Mouse (Mus musculus): ENCODE results near the gene Pax9. TPM values are rescaled to one million over a fixed set of nuclear protein-coding genes. Genes with fewer than 3 reads are reported as not detected.

Pax9 gene
- total RNA-seq, 2 experiments from 2014 or later = 0.16 to 0.22 TPM

- intact Hi-C loops (cut with DNase I) = no loop called here
- no peak for DNase-seq (ENCODE audit: low spot score)
These were observed 4.8 kb downstream of the Pax9 start for GRCm38 (mm10) chr12:56696174-56697010.

- no peak for DNase-seq (ENCODE audit: low spot score)
- intact Hi-C loops (cut with DNase I) = no loop called here
These were observed 5.6 kb downstream of the Pax9 start for GRCm38 (mm10) chr12:56697011-56697740.

- intact Hi-C loops (cut with DNase I) = no loop called here
- no peak for DNase-seq (ENCODE audit: low spot score)
These were observed 6.2 kb downstream of the Pax9 start for GRCm38 (mm10) chr12:56697785-56698184.

GRCm38 (mm10) chr12:56698191-56698980, 6.8 kb downstream of the Pax9 start:
- intact Hi-C loops (cut with DNase I) = no loop called here
- DNase-seq (ENCODE audit: low spot score) = no peak

- DNase-seq (ENCODE audit: low spot score) = no peak
- intact Hi-C loops (cut with DNase I) = no loop called here
These were observed 7.8 kb downstream of the Pax9 start for GRCm38 (mm10) chr12:56699351-56699750.

GRCm38 (mm10) chr12:56699915-56700900, 8.6 kb downstream of the Pax9 start:
- intact Hi-C loops (cut with DNase I) = no loop called here
- DNase-seq (ENCODE audit: low spot score) = no peak

- intact Hi-C loops (cut with DNase I) = no loop called here
- no peak for DNase-seq (ENCODE audit: low spot score)
These were observed 9.4 kb downstream of the Pax9 start for GRCm38 (mm10) chr12:56701004-56701403.

GRCm38 (mm10) chr12:56717971-56718706, 26.6 kb downstream of the Pax9 start:
- intact Hi-C loops (cut with DNase I) = no loop called here
- DNase-seq (ENCODE audit: low spot score) = no peak

GRCm38 (mm10) chr12:56718707-56719051, 27.1 kb downstream of the Pax9 start:
- no peak for DNase-seq (ENCODE audit: low spot score)
- intact Hi-C loops (cut with DNase I) = no loop called here

GRCm38 (mm10) chr12:56727631-56728030, 36.1 kb downstream of the Pax9 start:
- no peak for DNase-seq (ENCODE audit: low spot score)
- intact Hi-C loops (cut with DNase I) = no loop called here

- intact Hi-C loops (cut with DNase I) = no loop called here
- DNase-seq (ENCODE audit: low spot score) = no peak
These were observed 45.5 kb downstream of the Pax9 start for GRCm38 (mm10) chr12:56737104-56737503.

Other genes with a start within 250 kb of the Pax9 start
- gene Nkx2-1, start 154.9 kb upstream of the Pax9 start, total RNA-seq (2021) = under 1 TPM in 1 of 2 experiments, not detected in 1; 0.11 TPM
- gene Nkx2-9, start 78.5 kb upstream of the Pax9 start, total RNA-seq (2021) = not detected

Measured in heart, postnatal 25 days (tissue).